Mouse (Mus musculus) left cerebral cortex, adult 18-20 months (tissue): Measurements from ENCODE around the gene Zbtb20. TPM values are rescaled to one million over a fixed set of nuclear protein-coding genes. Genes with fewer than 3 reads are reported as not detected.

Experiments used
- DNase-seq, 2 experiments: peaks; one replicate each; pipeline ENCODE4 v3.0.0; 2021 to 2022; ENCODE audit warnings: low spot score in 2 of 2, mixed read lengths in 1 of 2
- total RNA-seq, 2 experiments: library from RNA; stranded (reverse); gene quantifications; 2 replicates each; pipeline ENCODE4 v1.2.3; 2021

Gene Zbtb20
- total RNA-seq, 2 experiments from 2014 or later, result 44.7 to 44.8 TPM

- no peak for DNase-seq
Measured at GRCm38 (mm10) chr16:43190390-43190789, 314.7 kb downstream of the Zbtb20 start.

GRCm38 (mm10) chr16:43191060-43191850 lies 315.6 kb downstream of the Zbtb20 start:
- no peak for DNase-seq

- no peak for DNase-seq
Measured at GRCm38 (mm10) chr16:43193631-43194239, 318.1 kb downstream of the Zbtb20 start.

GRCm38 (mm10) chr16:43217336-43218006 lies 341.8 kb downstream of the Zbtb20 start:
- DNase-seq, result no peak

GRCm38 (mm10) chr16:43219367-43219766 lies 343.7 kb downstream of the Zbtb20 start:
- DNase-seq, result no peak

- DNase-seq, result no peak
Measured at GRCm38 (mm10) chr16:43221313-43221712, 345.6 kb downstream of the Zbtb20 start.

GRCm38 (mm10) chr16:43230253-43230652 lies 354.6 kb downstream of the Zbtb20 start:
- DNase-seq, result no peak

- DNase-seq, result no peak
Measured at GRCm38 (mm10) chr16:43234249-43234648, 358.6 kb downstream of the Zbtb20 start.

GRCm38 (mm10) chr16:43235317-43235716 lies 359.6 kb downstream of the Zbtb20 start:
- DNase-seq, result no peak

GRCm38 (mm10) chr16:43235721-43236159 lies 360.1 kb downstream of the Zbtb20 start:
- DNase-seq, result no peak

- no peak for DNase-seq
Measured at GRCm38 (mm10) chr16:43237551-43237950, 361.9 kb downstream of the Zbtb20 start.

GRCm38 (mm10) chr16:43247026-43247425 lies 371.3 kb downstream of the Zbtb20 start:
- DNase-seq, result no peak

GRCm38 (mm10) chr16:43253077-43253476 lies 377.4 kb downstream of the Zbtb20 start:
- DNase-seq, result no peak

- no peak for DNase-seq
Measured at GRCm38 (mm10) chr16:43253746-43254145, 378.1 kb downstream of the Zbtb20 start.

- no peak for DNase-seq
Measured at GRCm38 (mm10) chr16:43256191-43256899, 380.7 kb downstream of the Zbtb20 start.

- no peak for DNase-seq
Measured at GRCm38 (mm10) chr16:43256900-43257281, 381.2 kb downstream of the Zbtb20 start.

- no peak for DNase-seq
Measured at GRCm38 (mm10) chr16:43259466-43259865, 383.8 kb downstream of the Zbtb20 start.

GRCm38 (mm10) chr16:43260862-43261261 lies 385.2 kb downstream of the Zbtb20 start:
- DNase-seq, result no peak

GRCm38 (mm10) chr16:43274057-43274595 lies 398.4 kb downstream of the Zbtb20 start:
- no peak for DNase-seq

- no peak for DNase-seq
Measured at GRCm38 (mm10) chr16:43276764-43277163, 401.1 kb downstream of the Zbtb20 start.

GRCm38 (mm10) chr16:43286319-43286718 lies 410.6 kb downstream of the Zbtb20 start:
- DNase-seq, result no peak
